Mouse (Mus musculus) lung, adult 2 months (tissue): ENCODE measurements around the gene Nbea.

Experiments
- CTCF ChIP-seq: fragments of 200-500 bp; IDR thresholded peaks from 2 replicates; pipeline ENCODE4 v1.5.1; 2011; ENCODE audit warnings: mild to moderate bottlenecking, low read length, control low read depth; ENCODE audit not compliant: insufficient read depth
- POLR2A ChIP-seq: fragments of 200-500 bp; IDR thresholded peaks from 2 replicates; pipeline ENCODE4 v1.6.1; 2011; ENCODE audit warnings: low read depth, mild to moderate bottlenecking, control low read depth, low read length, borderline replicate concordance; ENCODE audit errors: extremely low read depth

DNA sequence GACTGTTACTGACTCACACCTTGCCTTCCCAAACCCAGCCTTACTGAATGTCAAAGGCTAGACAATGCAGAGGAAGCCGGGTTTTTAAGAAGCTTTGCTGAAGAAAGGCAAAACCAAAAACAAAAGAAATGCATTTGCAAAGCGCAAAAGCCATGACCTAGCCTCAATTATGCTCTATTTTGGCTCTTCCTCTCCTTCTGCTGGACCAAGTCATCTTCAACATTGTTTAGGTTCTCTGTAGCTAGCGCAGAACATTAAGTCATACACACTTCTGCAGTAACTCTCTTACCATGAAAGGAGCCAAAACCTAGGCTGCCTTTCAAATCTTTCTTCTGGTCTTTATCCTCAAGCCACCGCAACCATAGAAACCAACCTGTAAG is 1.5 kb downstream of the Nbea start:
- TF ChIP-seq CTCF = no peak
- no peak for TF ChIP-seq POLR2A
